ENCODE assay signal across 31 mouse cellular contexts in genomic region chr8:11783861-11784594, GRCm38 (mm10). TPM values are rescaled to one million over a fixed set of nuclear protein-coding genes. Genes with fewer than 3 reads are reported as not detected.
DNase-seq lines count a peak whose midpoint lies in the region; ATAC-seq lines count a peak whose summit lies in the region.
"Had no signal": no experiment of that assay in that cellular context is flagged by ENCODE, and none has a peak within 500 bp of the region (broad histone marks: within the 10 kb centered on the region; RNA-seq: fewer than 3 reads in every experiment).

No protein-coding gene starts in this region.

- no peaks in the 10 kb centered on the region for H3K27me3 ChIP-seq in megakaryocyte, embryonic 14.5 days (replicated peaks)
- H3K27me3 ChIP-seq: CH12.LX; embryonic facial prominence, embryonic 12.5 days; embryonic facial prominence, embryonic 15.5 days; heart, embryonic 12.5 days; heart, embryonic 15.5 days; Patski had no signal

- no peaks in the 10 kb centered on the region for H3K9me3 ChIP-seq in megakaryocyte, embryonic 14.5 days
- H3K9me3 ChIP-seq: embryonic facial prominence, embryonic 12.5 days; embryonic facial prominence, embryonic 15.5 days; G1E; heart, embryonic 12.5 days; heart, embryonic 15.5 days had no signal

- peaks cover 88% of the 10 kb centered on the region for H3K4me1 ChIP-seq in megakaryocyte, embryonic 14.5 days

- H3K4me3 ChIP-seq in megakaryocyte, embryonic 14.5 days (replicated peaks), result peak overlapping the region; percentile 6
- H3K4me3 ChIP-seq: embryonic facial prominence, embryonic 12.5 days; embryonic facial prominence, embryonic 15.5 days; gastrocnemius, adult 2 months; heart, embryonic 12.5 days; heart, embryonic 15.5 days had no signal

- ATAC-seq in megakaryocyte, adult 5-6 weeks (ENCODE audit: poor library complexity, severe bottlenecking), result no peak
- ATAC-seq: forebrain, embryonic 14.5 days; forebrain, postnatal 0 days; hindbrain, postnatal 0 days; inflammation-experienced regulatory T-cells, adult 6 months; intestine, embryonic 16.5 days; Patski had no signal

- DNase-seq in cerebellum, adult 8-10 months, result peak; percentile 40
- DNase-seq in cerebellum, postnatal 4 days (ENCODE audit: low spot score in 2 of 2), result no peak
- peak; percentile 44 to 56 for DNase-seq in cerebellum, postnatal 10 days
- no peak for DNase-seq in cerebellum, adult 18-20 months
- DNase-seq: adrenal gland, postnatal 10 days; adrenal gland, postnatal 36 days; B cell, adult 2 months; forebrain, postnatal 0 days; gastrocnemius, adult 2 months; gastrocnemius, postnatal 14 days; heart, adult 18-20 months; heart, postnatal 10 days; heart, postnatal 4 days; kidney, adult 18-20 months; kidney, adult 9 months had no signal

- peaks cover 87% of the 10 kb centered on the region for H3K36me3 ChIP-seq in megakaryocyte, embryonic 14.5 days (replicated peaks; ENCODE audit: low read length)

RNA-seq across cellular contexts. Expression of gene Tex29, which starts 56.2 kb away (rescaled TPM):
- not detected in 2 replicates for polyA plus RNA-seq in megakaryocyte, embryonic 14.5 days (2012; ENCODE audit: insufficient read depth, low replicate concordance)
- total RNA-seq in megakaryocyte, adult 5-6 weeks (2015), result not detected in 2 replicates
- not detected in 2 replicates for total RNA-seq in megakaryocyte, adult 5-6 weeks (2017)
- total RNA-seq: adrenal gland, postnatal 10 days; adrenal gland, postnatal 36 days; CH12.LX; common myeloid progenitor, adult 5-6 weeks; forebrain, postnatal 0 days; G1E; gastrocnemius, adult 2 months; gastrocnemius, postnatal 14 days; gastrocnemius, postnatal 4 days; heart, adult 18-20 months; heart, postnatal 10 days; heart, postnatal 4 days; hindbrain, postnatal 0 days had no signal
- polyA plus RNA-seq: embryonic facial prominence, embryonic 15.5 days; forebrain, embryonic 14.5 days; frontal cortex, adult 2 months; inflammation-experienced regulatory T-cells, adult 6 months; intestine, embryonic 16.5 days; Patski had no signal

RNA-seq across cellular contexts. Expression of gene Arhgef7, which starts 56.5 kb away (rescaled TPM):
- polyA plus RNA-seq in megakaryocyte, embryonic 14.5 days (2012; ENCODE audit: insufficient read depth, low replicate concordance), result 44.5 and 95.5 TPM in 2 replicates
- 39.5 and 48.5 TPM in 2 replicates for total RNA-seq in megakaryocyte, adult 5-6 weeks (2015)
- 25.0 and 27.0 TPM in 2 replicates for total RNA-seq in megakaryocyte, adult 5-6 weeks (2017)

Comparison
In these comparisons a context has a peak if more than half of its experiments do, and no peak if none do; other contexts are left out.
1. DNase-seq: peak in cerebellum, adult 8-10 months (single experiment) and cerebellum, postnatal 10 days (2 of 2); none in cerebellum, postnatal 4 days (0 of 2) and cerebellum, adult 18-20 months (0 of 2).